In the genomic region with DNA sequence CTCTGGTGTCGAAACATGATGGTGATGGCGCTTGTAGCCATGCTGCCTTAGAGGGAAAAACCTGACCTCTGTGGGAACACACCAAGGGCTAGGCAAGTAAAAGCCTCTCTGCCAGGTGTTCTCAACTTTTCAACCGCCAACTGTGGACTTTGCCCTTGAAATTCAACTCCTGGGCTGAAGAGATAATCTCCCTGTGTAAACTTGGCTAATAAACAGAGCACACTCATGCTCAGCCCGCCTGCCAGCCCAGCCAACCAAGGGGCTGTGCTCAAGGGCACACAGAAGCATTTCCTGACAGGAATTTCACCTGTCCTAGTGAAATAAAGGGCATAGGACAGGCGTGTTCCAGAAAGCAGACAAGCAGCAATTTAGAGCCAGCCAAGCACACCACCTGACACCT, we compare ENCODE assay signal across 10 mouse cellular contexts.
DNase-seq lines count a peak whose midpoint lies in the region; ATAC-seq lines count a peak whose summit lies in the region.
"Had no signal": no experiment of that assay in that cellular context is flagged by ENCODE, and none has a peak within 500 bp of the region (broad histone marks: within the 10 kb centered on the region; RNA-seq: fewer than 3 reads in every experiment).

No protein-coding gene starts in this region.

- H3K36me3 ChIP-seq in kidney, embryonic 15.5 days = no peaks in the 10 kb centered on the region
- H3K36me3 ChIP-seq: G1E had no signal

- peak overlapping the region; percentile 11; the same call in 1 of the 2 replicates for H3K27ac ChIP-seq in kidney, embryonic 15.5 days

- H3K4me1 ChIP-seq in kidney, embryonic 15.5 days = peaks cover 19% of the 10 kb centered on the region

- 56% methylated on average over 5 of the region's 5 CpGs for WGBS in kidney, embryonic 15.5 days

- no peak overlapping the region for H3K4me2 ChIP-seq in kidney, embryonic 15.5 days

- no peak overlapping the region for H3K4me3 ChIP-seq in kidney, embryonic 15.5 days (replicated peaks)

- no peak overlapping the region for H3K9ac ChIP-seq in kidney, embryonic 15.5 days

- no peaks in the 10 kb centered on the region for H3K9me3 ChIP-seq in kidney, embryonic 15.5 days (replicated peaks)
- H3K9me3 ChIP-seq: G1E had no signal

- DNase-seq in ZHBTc4 (ENCODE audit: low read depth, low spot score) = peak; percentile 45
- peak; percentile 37 for DNase-seq in lung, postnatal 10 days
- DNase-seq in cerebellum, postnatal 25 days = no peak
- no peak for DNase-seq in layer of hippocampus, adult 8-10 months (ENCODE audit: low spot score in 2 of 2)
- DNase-seq in thymus, postnatal 14 days = no peak
- DNase-seq in frontal cortex, postnatal 25 days (ENCODE audit: low spot score in 2 of 2) = no peak
- DNase-seq: cerebellum, postnatal 10 days had no signal

- H3K27me3 ChIP-seq in kidney, embryonic 15.5 days = no peaks in the 10 kb centered on the region

- peak; percentile 83 for ATAC-seq in erythroblast, adult 5-6 weeks (replicated peaks; ENCODE audit: low FRiP score, poor library complexity, severe bottlenecking)
- peak; percentile 75 for ATAC-seq in kidney, embryonic 15.5 days (replicated peaks; ENCODE audit: low FRiP score)

Comparison
In these comparisons a context has a peak if more than half of its experiments do, and no peak if none do; other contexts are left out.
1. DNase-seq: peak in ZHBTc4 (single experiment) and lung, postnatal 10 days (single experiment); none in cerebellum, postnatal 25 days (0 of 2), layer of hippocampus, adult 8-10 months (0 of 2), thymus, postnatal 14 days (single experiment) and frontal cortex, postnatal 25 days (0 of 2).